Mouse (Mus musculus) megakaryocyte-erythroid progenitor cell, adult 5-6 weeks (primary cell): ENCODE results near the gene Snapc2. TPM values are rescaled to one million over a fixed set of nuclear protein-coding genes. Genes with fewer than 3 reads are reported as not detected.
"Not testable (repeated sequence)": the region's sequence is repeated elsewhere in the genome, so short reads cannot be mapped to it uniquely, and the experiment has no call there.

Source experiments
- ATAC-seq: replicated peaks from 2 replicates; pipeline ENCODE4 v1.8.0; 2016; ENCODE audit warnings: mild to moderate bottlenecking, inconsistent platforms; ENCODE audit not compliant: severe bottlenecking, poor library complexity, low FRiP score, low TSS enrichment
- total RNA-seq, 2 experiments: library from RNA; stranded (forward) in 1 of 2; stranded (reverse) in 1 of 2; fragments of 200-1000, 215-1000 nt in 1 of 2; fragments of >200 nt in 1 of 2; fragmentation: Nextera tagmentation in 1 of 2; gene quantifications; 2 replicates each; pipeline ENCODE4 v1.2.3; 2014 to 2017

Gene Snapc2
- total RNA-seq, 2 experiments from 2014 or later: 15.4 to 19.6 TPM

- peak; percentile 71 for ATAC-seq
These were observed 22.1 kb upstream of the Snapc2 start for GRCm38 (mm10) chr8:4230612-4231351.

- ATAC-seq: peak; percentile 9
These were observed 15.0 kb upstream of the Snapc2 start for GRCm38 (mm10) chr8:4237814-4238433.

GRCm38 (mm10) chr8:4238434-4239192 is 14.3 kb upstream of the Snapc2 start, which contains the start of the genes Map2k7 and Gm49320:
TSS of gene Map2k7 (plus strand) at chr8:4238740.
TSS of gene Gm49320 (plus strand) at chr8:4238865.
- peak; percentile 83 for ATAC-seq

- peak; percentile 61 for ATAC-seq
These were observed 13.5 kb upstream of the Snapc2 start for GRCm38 (mm10) chr8:4239193-4239890.

GRCm38 (mm10) chr8:4245061-4245460 is 7.8 kb upstream of the Snapc2 start:
- ATAC-seq: no peak

GRCm38 (mm10) chr8:4245737-4246136 is 7.1 kb upstream of the Snapc2 start:
- ATAC-seq: no peak

GRCm38 (mm10) chr8:4247241-4247640 is 5.6 kb upstream of the Snapc2 start:
- no peak for ATAC-seq

- no peak for ATAC-seq
These were observed 4.8 kb upstream of the Snapc2 start, which contains the start of gene Tgfbr3l for GRCm38 (mm10) chr8:4247951-4248540. TSS of gene Tgfbr3l (plus strand) at chr8:4248214.

GRCm38 (mm10) chr8:4249213-4249612 is 3.7 kb upstream of the Snapc2 start:
- ATAC-seq: no peak

GRCm38 (mm10) chr8:4250306-4250970 is 2.4 kb upstream of the Snapc2 start:
- ATAC-seq: peak; percentile 66

- ATAC-seq: no peak
These were observed 642 bp upstream of the Snapc2 start for GRCm38 (mm10) chr8:4252116-4252760.

- ATAC-seq: no peak
These were observed 1.1 kb downstream of the Snapc2 start for GRCm38 (mm10) chr8:4254001-4254400.

GRCm38 (mm10) chr8:4255471-4255870 is 2.6 kb downstream of the Snapc2 start:
- not testable (repeated sequence) for ATAC-seq

GRCm38 (mm10) chr8:4256911-4257310 is 4.0 kb downstream of the Snapc2 start:
- no peak for ATAC-seq

- no peak for ATAC-seq
These were observed 4.5 kb downstream of the Snapc2 start for GRCm38 (mm10) chr8:4257350-4257749.

- ATAC-seq: peak; percentile 72
These were observed 5.4 kb downstream of the Snapc2 start for GRCm38 (mm10) chr8:4258233-4258632.

GRCm38 (mm10) chr8:4258678-4259077 is 5.8 kb downstream of the Snapc2 start:
- ATAC-seq: peak; percentile 20; the same call in 1 of the 2 replicates

- ATAC-seq: peak; percentile 94
These were observed 6.4 kb downstream of the Snapc2 start, which contains the start of gene Ctxn1 for GRCm38 (mm10) chr8:4259125-4259804. TSS of gene Ctxn1 (minus strand) at chr8:4259274.
